Mouse (Mus musculus): ENCODE data around the gene Fgf8. TPM values are rescaled to one million over a fixed set of nuclear protein-coding genes. Genes with fewer than 3 reads are reported as not detected.
A peak's percentile ranks its signal among the peaks of the same experiment; 100 is the strongest.

Gene Fgf8
- polyA plus RNA-seq, 1 experiment from 2014 or later, result 0.47 TPM

- Histone ChIP-seq H3K36me3 (ENCODE audit: control insufficient read depth, insufficient read depth) (no peaks in the 10 kb centered on the region), H3K4me2 (ENCODE audit: low read depth, low read length) (no peak overlapping the region), H3K4me3 (ENCODE audit: low read length) (no peak overlapping the region), H3K27me3 (ENCODE audit: control insufficient read depth, insufficient read depth, low read length) (peaks cover 67% of the 10 kb centered on the region), H3K4me1 (ENCODE audit: control insufficient read depth, insufficient read depth, low read length) (peaks cover 36% of the 10 kb centered on the region), H3K27ac (ENCODE audit: low read length) (no peak overlapping the region), H3K9me3 (replicated peaks; ENCODE audit: control insufficient read depth, low read length) (no peaks in the 10 kb centered on the region), H3K9ac (ENCODE audit: low read length) (no peak overlapping the region)
- no peak for ATAC-seq (replicated peaks; ENCODE audit: extremely low read depth, insufficient read depth, low FRiP score)
- 41% methylated on average over 7 of the region's 7 CpGs for WGBS
These were observed 904 bp upstream of the Fgf8 start for GRCm38 (mm10) chr19:45743619-45744018.

DNA sequence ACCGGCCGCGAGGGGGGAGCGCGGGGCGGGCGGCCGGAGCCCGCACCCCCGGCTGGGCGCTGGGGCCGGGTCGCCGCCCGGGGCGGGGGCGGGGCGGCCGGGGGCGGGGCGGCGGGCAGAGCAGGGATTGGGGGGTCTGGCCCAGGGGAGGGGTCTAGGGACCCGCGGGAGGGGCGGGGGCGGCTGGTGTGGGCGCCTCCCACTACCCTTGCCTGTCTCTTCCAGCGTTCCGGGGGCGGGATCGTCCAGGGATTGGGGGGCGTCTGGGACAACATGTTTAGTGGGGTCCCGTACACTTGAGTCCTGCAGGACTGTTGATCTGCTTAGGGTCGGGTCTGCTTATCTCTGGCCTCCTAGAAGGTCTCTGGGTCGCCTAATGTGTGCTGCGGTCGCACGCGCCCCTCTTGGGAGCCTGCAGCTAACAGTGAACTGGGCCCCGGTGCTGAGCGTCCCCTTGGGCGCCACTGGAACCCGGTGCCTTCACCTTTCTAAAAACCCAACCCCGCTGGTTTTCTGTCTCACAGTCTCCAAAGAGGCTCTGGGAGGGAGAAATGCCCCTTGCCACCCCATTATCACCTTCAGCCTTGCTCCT is 365 bp upstream of the Fgf8 start:
- no peak for ATAC-seq (replicated peaks; ENCODE audit: extremely low read depth, insufficient read depth, low FRiP score)
- Histone ChIP-seq H3K4me3 (ENCODE audit: low read length) (peak overlapping the region; percentile 67), H3K9ac (ENCODE audit: low read length) (0 out of 2 replicates have a peak overlapping the region, but pooled peaks have one; percentile 10), H3K36me3 (ENCODE audit: control insufficient read depth, insufficient read depth) (no peaks in the 10 kb centered on the region), H3K27me3 (ENCODE audit: control insufficient read depth, insufficient read depth, low read length) (peaks cover 73% of the 10 kb centered on the region), H3K27ac (ENCODE audit: low read length) (no peak overlapping the region), H3K4me1 (ENCODE audit: control insufficient read depth, insufficient read depth, low read length) (peaks cover 31% of the 10 kb centered on the region), H3K9me3 (replicated peaks; ENCODE audit: control insufficient read depth, low read length) (no peaks in the 10 kb centered on the region), H3K4me2 (ENCODE audit: low read depth, low read length) (peak overlapping the region; percentile 96)
- 4% methylated on average over 25 of the region's 44 CpGs for WGBS

- Histone ChIP-seq H3K27ac (ENCODE audit: low read length) (no peak overlapping the region), H3K9ac (ENCODE audit: low read length) (0 out of 2 replicates have a peak overlapping the region, but pooled peaks have one; percentile 71), H3K9me3 (replicated peaks; ENCODE audit: control insufficient read depth, low read length) (no peaks in the 10 kb centered on the region), H3K4me3 (ENCODE audit: low read length) (peak overlapping the region; percentile 67), H3K4me1 (ENCODE audit: control insufficient read depth, insufficient read depth, low read length) (peaks cover 33% of the 10 kb centered on the region), H3K36me3 (ENCODE audit: control insufficient read depth, insufficient read depth) (no peaks in the 10 kb centered on the region), H3K4me2 (ENCODE audit: low read depth, low read length) (peak overlapping the region; percentile 96), H3K27me3 (ENCODE audit: control insufficient read depth, insufficient read depth, low read length) (peaks cover 80% of the 10 kb centered on the region)
- ATAC-seq (replicated peaks; ENCODE audit: extremely low read depth, insufficient read depth, low FRiP score), result no peak
- WGBS, result 6% methylated on average over 45 of the region's 45 CpGs
These were observed 1.1 kb downstream of the Fgf8 start for GRCm38 (mm10) chr19:45741431-45742217.

DNA sequence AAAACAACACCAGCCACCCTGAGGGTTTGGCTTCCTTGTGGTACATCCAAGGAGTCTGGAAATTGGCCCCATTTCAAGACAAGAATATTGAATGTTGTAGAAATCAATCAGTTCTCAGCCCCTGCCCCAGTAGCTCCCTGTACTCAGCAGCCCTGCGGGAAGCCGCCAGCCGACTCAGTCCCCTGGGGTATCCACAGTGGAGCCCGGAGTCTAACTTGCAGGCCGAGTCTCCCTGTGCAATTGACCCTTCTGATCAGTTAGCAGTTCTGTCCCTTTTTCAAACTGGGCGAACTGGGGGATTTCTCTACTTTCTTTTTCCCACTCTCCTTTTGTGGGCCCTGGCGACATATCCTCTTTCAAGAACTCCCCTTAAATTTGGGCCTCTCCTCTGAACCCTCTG is 1.9 kb downstream of the Fgf8 start:
- Histone ChIP-seq H3K4me3 (ENCODE audit: low read length) (no peak overlapping the region), H3K27ac (ENCODE audit: low read length) (no peak overlapping the region), H3K27me3 (ENCODE audit: control insufficient read depth, insufficient read depth, low read length) (peaks cover 83% of the 10 kb centered on the region), H3K9ac (ENCODE audit: low read length) (no peak overlapping the region), H3K4me2 (ENCODE audit: low read depth, low read length) (no peak overlapping the region), H3K4me1 (ENCODE audit: control insufficient read depth, insufficient read depth, low read length) (peaks cover 26% of the 10 kb centered on the region), H3K9me3 (replicated peaks; ENCODE audit: control insufficient read depth, low read length) (no peaks in the 10 kb centered on the region), H3K36me3 (ENCODE audit: control insufficient read depth, insufficient read depth) (no peaks in the 10 kb centered on the region)
- ATAC-seq (replicated peaks; ENCODE audit: extremely low read depth, insufficient read depth, low FRiP score), result no peak
- WGBS, result 35% methylated on average over 7 of the region's 7 CpGs

DNA sequence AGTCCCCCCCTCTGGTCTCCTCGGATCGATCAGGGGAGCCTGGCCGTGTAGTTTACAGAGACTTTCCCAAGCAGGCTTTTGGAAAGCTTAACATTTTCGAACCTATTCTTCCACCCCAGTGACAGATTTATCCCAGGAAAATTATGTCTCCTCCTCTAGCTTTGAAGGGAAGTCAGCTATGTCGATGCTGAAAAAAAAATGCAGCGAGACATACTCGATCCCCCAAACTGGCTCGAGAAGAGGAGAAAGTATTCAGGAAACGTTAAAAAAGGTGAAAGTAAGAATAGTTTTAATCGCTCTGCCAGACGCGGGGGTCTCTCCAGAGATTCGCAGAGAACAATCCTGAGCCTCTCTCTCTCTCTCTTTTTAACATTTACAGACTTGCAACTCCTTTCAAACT is 2.5 kb downstream of the Fgf8 start:
- Histone ChIP-seq H3K9me3 (replicated peaks; ENCODE audit: control insufficient read depth, low read length) (no peaks in the 10 kb centered on the region), H3K4me2 (ENCODE audit: low read depth, low read length) (no peak overlapping the region)
- WGBS, result 25% methylated on average over 13 of the region's 13 CpGs

GRCm38 (mm10) chr19:45738521-45738920 is 4.2 kb downstream of the Fgf8 start:
- Histone ChIP-seq H3K27me3 (ENCODE audit: control insufficient read depth, insufficient read depth, low read length) (peaks cover 76% of the 10 kb centered on the region), H3K9me3 (replicated peaks; ENCODE audit: control insufficient read depth, low read length) (no peaks in the 10 kb centered on the region), H3K36me3 (ENCODE audit: control insufficient read depth, insufficient read depth) (no peaks in the 10 kb centered on the region), H3K4me2 (ENCODE audit: low read depth, low read length) (no peak overlapping the region), H3K4me3 (ENCODE audit: low read length) (no peak overlapping the region), H3K27ac (ENCODE audit: low read length) (no peak overlapping the region), H3K4me1 (ENCODE audit: control insufficient read depth, insufficient read depth, low read length) (peaks cover 17% of the 10 kb centered on the region), H3K9ac (ENCODE audit: low read length) (no peak overlapping the region)
- ATAC-seq (replicated peaks; ENCODE audit: extremely low read depth, insufficient read depth, low FRiP score), result no peak
- 71% methylated on average over 5 of the region's 5 CpGs for WGBS

More for the DNA sequence above, 2.5 kb downstream of the Fgf8 start:
- H3K27ac ChIP-seq (ENCODE audit: low read length), result no peak overlapping the region
- H3K4me1 ChIP-seq (ENCODE audit: control insufficient read depth, insufficient read depth, low read length), result peaks cover 21% of the 10 kb centered on the region
- H3K9ac ChIP-seq (ENCODE audit: low read length), result no peak overlapping the region
- no peak overlapping the region for H3K4me3 ChIP-seq (ENCODE audit: low read length)
- H3K27me3 ChIP-seq (ENCODE audit: control insufficient read depth, insufficient read depth, low read length), result peaks cover 85% of the 10 kb centered on the region
- no peaks in the 10 kb centered on the region for H3K36me3 ChIP-seq (ENCODE audit: control insufficient read depth, insufficient read depth)
- ATAC-seq (replicated peaks; ENCODE audit: extremely low read depth, insufficient read depth, low FRiP score), result no peak

- Histone ChIP-seq H3K36me3 (ENCODE audit: control insufficient read depth, insufficient read depth) (no peaks in the 10 kb centered on the region), H3K27ac (ENCODE audit: low read length) (no peak overlapping the region), H3K9ac (ENCODE audit: low read length) (no peak overlapping the region), H3K4me3 (ENCODE audit: low read length) (no peak overlapping the region), H3K27me3 (ENCODE audit: control insufficient read depth, insufficient read depth, low read length) (peaks cover 76% of the 10 kb centered on the region), H3K4me2 (ENCODE audit: low read depth, low read length) (no peak overlapping the region), H3K4me1 (ENCODE audit: control insufficient read depth, insufficient read depth, low read length) (peaks cover 17% of the 10 kb centered on the region), H3K9me3 (replicated peaks; ENCODE audit: control insufficient read depth, low read length) (no peaks in the 10 kb centered on the region)
- 84% methylated on average over 10 of the region's 10 CpGs for WGBS
- no peak for ATAC-seq (replicated peaks; ENCODE audit: extremely low read depth, insufficient read depth, low FRiP score)
These were observed 4.8 kb downstream of the Fgf8 start for GRCm38 (mm10) chr19:45737846-45738484.

GRCm38 (mm10) chr19:45737208-45737845 is 5.4 kb downstream of the Fgf8 start:
- H3K4me1 ChIP-seq (ENCODE audit: control insufficient read depth, insufficient read depth, low read length), result peaks cover 13% of the 10 kb centered on the region
- H3K4me3 ChIP-seq (ENCODE audit: low read length), result peak overlapping the region; percentile 35
- no peaks in the 10 kb centered on the region for H3K36me3 ChIP-seq (ENCODE audit: control insufficient read depth, insufficient read depth)
- peak overlapping the region; percentile 53 for H3K9ac ChIP-seq (ENCODE audit: low read length)
- H3K27me3 ChIP-seq (ENCODE audit: control insufficient read depth, insufficient read depth, low read length), result peaks cover 77% of the 10 kb centered on the region
- WGBS, result 32% methylated on average over 21 of the region's 23 CpGs
- H3K4me2 ChIP-seq (ENCODE audit: low read depth, low read length), result peak overlapping the region; percentile 63
- no peak for ATAC-seq (replicated peaks; ENCODE audit: extremely low read depth, insufficient read depth, low FRiP score)
- no peaks in the 10 kb centered on the region for H3K9me3 ChIP-seq (replicated peaks; ENCODE audit: control insufficient read depth, low read length)
- no peak overlapping the region for H3K27ac ChIP-seq (ENCODE audit: low read length)

Measured in heart, embryonic 16.5 days (tissue).